ENCODE assay signal across 18 mouse cellular contexts in genomic region chr1:158597996-158598395, GRCm38 (mm10).
DNase-seq lines count a peak whose midpoint lies in the region; ATAC-seq and TF ChIP-seq lines count a peak whose summit lies in the region.
"Had no signal": no experiment of that assay in that cellular context is flagged by ENCODE, and none has a peak within 500 bp of the region (broad histone marks: within the 10 kb centered on the region; RNA-seq: fewer than 3 reads in every experiment).

No protein-coding gene starts in this region.

- H3K36me3 ChIP-seq in heart, adult 2 months (ENCODE audit: control insufficient read depth, insufficient read depth, low read length): no peaks in the 10 kb centered on the region
- no peaks in the 10 kb centered on the region for H3K36me3 ChIP-seq in ES-E14 (ENCODE audit: control insufficient read depth, insufficient read depth, low read length, poor library complexity, severe bottlenecking)
- H3K36me3 ChIP-seq: embryonic facial prominence, embryonic 15.5 days; heart, embryonic 13.5 days; intestine, embryonic 15.5 days; limb, embryonic 12.5 days had no signal

- no peak overlapping the region for H3K27ac ChIP-seq in heart, adult 2 months
- no peak overlapping the region for H3K27ac ChIP-seq in ES-E14 (ENCODE audit: insufficient read depth, low read depth, low read length, poor library complexity, severe bottlenecking)
- H3K27ac ChIP-seq: embryonic facial prominence, embryonic 15.5 days; forebrain, embryonic 12.5 days; heart, embryonic 13.5 days; hindbrain, embryonic 10.5 days; intestine, embryonic 15.5 days; limb, embryonic 12.5 days; midbrain, embryonic 13.5 days had no signal

- intact Hi-C loops in heart, adult 2 months (cut with DNase I): no loop called here

- 0 out of 2 replicates have a peak, but pooled peaks have one; percentile 42 for ATAC-seq in granulocyte monocyte progenitor cell, adult 5-6 weeks (replicated peaks; ENCODE audit: poor library complexity, severe bottlenecking)
- ATAC-seq: intestine, embryonic 15.5 days had no signal

- 0 out of 2 replicates have a peak, but pooled peaks have one; percentile 19 for TF ChIP-seq CTCF in heart, adult 2 months (IDR thresholded peaks at IDR 0.05)
- TF ChIP-seq CTCF in lung, adult 2 months (IDR thresholded peaks at IDR 0.05; ENCODE audit: insufficient read depth, low read length): 0 out of 2 replicates have a peak, but pooled peaks have one; percentile 9

- in situ Hi-C loops in ES-E14 (cut with MboI; ENCODE audit: low sequenced_read_pairs in 2 of 2, unreplicated experiment in 2 of 2): no loop called here

- DNase-seq in heart, adult 2 months: no peak
- no peak for DNase-seq in heart, adult 8-10 months (ENCODE audit: low spot score)
- DNase-seq in lung, adult 2 months: no peak
- no peak for DNase-seq in lung, postnatal 4 days
- peak; percentile 35 for DNase-seq in ES-E14 (ENCODE audit: low read depth, low spot score)
- no peak for DNase-seq in spleen, adult 12 weeks (ENCODE audit: low spot score)
- DNase-seq: adrenal gland, adult 8-10 months; kidney, postnatal 36 days; layer of hippocampus, postnatal 36 days; lung, postnatal 10 days had no signal

- H3K4me1 ChIP-seq in heart, adult 2 months (ENCODE audit: control insufficient read depth, insufficient read depth, low read length): no peaks in the 10 kb centered on the region
- H3K4me1 ChIP-seq in lung, adult 2 months (ENCODE audit: control insufficient read depth, insufficient read depth, low read length): no peaks in the 10 kb centered on the region
- no peaks in the 10 kb centered on the region for H3K4me1 ChIP-seq in ES-E14 (ENCODE audit: control insufficient read depth in 2 of 2, insufficient read depth in 2 of 2, low read length in 2 of 2, poor library complexity in 1 of 2)
- H3K4me1 ChIP-seq: embryonic facial prominence, embryonic 15.5 days; heart, embryonic 13.5 days; intestine, embryonic 15.5 days had no signal

- 72% methylated on average over 7 of the region's 7 CpGs for WGBS in heart, adult 2 months
- 77% methylated on average over 7 of the region's 7 CpGs for WGBS in lung, adult 2 months

- no peak for TF ChIP-seq EP300 in heart, adult 2 months (IDR thresholded peaks at IDR 0.05; ENCODE audit: insufficient read depth, low read depth, low read length)

- H3K9ac ChIP-seq in heart, adult 2 months (ENCODE audit: low read depth, low read length): no peak overlapping the region
- H3K9ac ChIP-seq in ES-E14 (ENCODE audit: insufficient read depth, low read depth, low read length, poor library complexity, severe bottlenecking): no peak overlapping the region
- H3K9ac ChIP-seq: embryonic facial prominence, embryonic 15.5 days; forebrain, embryonic 12.5 days; heart, embryonic 13.5 days; intestine, embryonic 15.5 days; limb, embryonic 12.5 days; midbrain, embryonic 13.5 days had no signal

- H3K4me3 ChIP-seq in heart, adult 2 months: no peak overlapping the region
- no peak overlapping the region for H3K4me3 ChIP-seq in lung, adult 2 months (replicated peaks; ENCODE audit: extremely low read depth, low read depth, low read length)
- no peak overlapping the region for H3K4me3 ChIP-seq in ES-E14 (ENCODE audit: insufficient read depth in 1 of 2, low read depth in 1 of 2, low read length in 2 of 2, poor library complexity in 1 of 2, severe bottlenecking in 1 of 2)
- H3K4me3 ChIP-seq: embryonic facial prominence, embryonic 15.5 days; forebrain, embryonic 12.5 days; heart, embryonic 13.5 days; hindbrain, embryonic 10.5 days; intestine, embryonic 15.5 days; limb, embryonic 12.5 days; midbrain, embryonic 13.5 days had no signal

- H3K9me3 ChIP-seq in ES-E14 (ENCODE audit: control insufficient read depth, insufficient read depth, low read depth, low read length): no peaks in the 10 kb centered on the region
- H3K9me3 ChIP-seq: embryonic facial prominence, embryonic 15.5 days; forebrain, embryonic 12.5 days; heart, embryonic 13.5 days; hindbrain, embryonic 10.5 days; intestine, embryonic 15.5 days; limb, embryonic 12.5 days; midbrain, embryonic 13.5 days had no signal

- no peaks in the 10 kb centered on the region for H3K79me2 ChIP-seq in heart, adult 2 months (replicated peaks; ENCODE audit: control insufficient read depth, insufficient read depth, low read length)

- H3K27me3 ChIP-seq in heart, adult 2 months (ENCODE audit: control insufficient read depth, insufficient read depth, low read length): no peaks in the 10 kb centered on the region
- H3K27me3 ChIP-seq: embryonic facial prominence, embryonic 15.5 days; forebrain, embryonic 12.5 days; heart, embryonic 13.5 days; intestine, embryonic 15.5 days; midbrain, embryonic 13.5 days had no signal

- TF ChIP-seq POLR2A in heart, adult 2 months (IDR thresholded peaks at IDR 0.05; ENCODE audit: insufficient read depth, low read depth, low read length): no peak
- TF ChIP-seq POLR2A in lung, adult 2 months (IDR thresholded peaks at IDR 0.05; ENCODE audit: borderline replicate concordance, extremely low read depth, low read depth, low read length): no peak

TF ChIP-seq in ES-E14, 5 proteins besides CTCF, POLR2A, EP300 and RAD21:
- TF ChIP-seq ZNF384 (IDR thresholded peaks at IDR 0.05; ENCODE audit: low read depth, low read length) (no peak), MAFK (IDR thresholded peaks at IDR 0.05; ENCODE audit: insufficient read depth, low read depth, low read length) (no peak), CHD2 (IDR thresholded peaks at IDR 0.05; ENCODE audit: low read depth, low read length) (no peak), ZC3H11A (IDR thresholded peaks at IDR 0.05; ENCODE audit: borderline replicate concordance, low read depth, low read length) (no peak), HCFC1 (IDR thresholded peaks at IDR 0.05; ENCODE audit: borderline replicate concordance, insufficient read depth, low read length) (no peak)
